Mouse (Mus musculus): Measurements from ENCODE around the gene Sp8. TPM values are rescaled to one million over a fixed set of nuclear protein-coding genes. Genes with fewer than 3 reads are reported as not detected.

Gene Sp8
- polyA plus RNA-seq, 2 experiments = 0.01 TPM; not detected in 1

GRCm38 (mm10) chr12:118840861-118841260 lies 5.3 kb upstream of the Sp8 start:
- H3K9me3 ChIP-seq (ENCODE audit: control insufficient read depth, low read length) = no peaks in the 10 kb centered on the region
- H3K4me2 ChIP-seq (ENCODE audit: low read depth) = no peak overlapping the region
- 2% methylated on average over 12 of the region's 12 CpGs for WGBS (ENCODE audit: insufficient replicate concordance)
- TF ChIP-seq EP300 (IDR thresholded peaks at IDR 0.05; ENCODE audit: low read depth) (no peak), CTCF (IDR thresholded peaks at IDR 0.05; ENCODE audit: low read depth) (no peak)
- ATAC-seq (ENCODE audit: insufficient read depth) = no peak
- H3K9ac ChIP-seq (replicated peaks) = no peak overlapping the region
- H3K36me3 ChIP-seq (replicated peaks; ENCODE audit: control insufficient read depth, insufficient read depth, low read depth) = no peaks in the 10 kb centered on the region
- peaks cover 93% of the 10 kb centered on the region for H3K27me3 ChIP-seq (ENCODE audit: control insufficient read depth, insufficient read depth, low read length)
- no peaks in the 10 kb centered on the region for H3K4me1 ChIP-seq (replicated peaks; ENCODE audit: control insufficient read depth in 2 of 2, insufficient read depth in 2 of 2, low read length in 1 of 2)
- no peak for DNase-seq (ENCODE audit: low read depth in 3 of 3, low spot score in 3 of 3)
- H3K27ac ChIP-seq = no peak overlapping the region
- H3K4me3 ChIP-seq (ENCODE audit: insufficient read depth in 1 of 2, low read depth in 2 of 2, low read length in 2 of 2) = no peak overlapping the region

- no peak for DNase-seq (ENCODE audit: low read depth in 3 of 3, low spot score in 3 of 3)
- Histone ChIP-seq H3K27me3 (ENCODE audit: control insufficient read depth, insufficient read depth, low read length) (peaks cover 93% of the 10 kb centered on the region), H3K4me3 (ENCODE audit: insufficient read depth in 1 of 2, low read depth in 2 of 2, low read length in 2 of 2) (no peak overlapping the region), H3K27ac (no peak overlapping the region), H3K9ac (replicated peaks) (no peak overlapping the region), H3K4me1 (replicated peaks; ENCODE audit: control insufficient read depth in 2 of 2, insufficient read depth in 2 of 2, low read length in 1 of 2) (no peaks in the 10 kb centered on the region), H3K36me3 (replicated peaks; ENCODE audit: control insufficient read depth, insufficient read depth, low read depth) (no peaks in the 10 kb centered on the region), H3K4me2 (ENCODE audit: low read depth) (no peak overlapping the region), H3K9me3 (ENCODE audit: control insufficient read depth, low read length) (no peaks in the 10 kb centered on the region)
- ATAC-seq (ENCODE audit: insufficient read depth) = no peak
- 5% methylated on average over 5 of the region's 5 CpGs for WGBS (ENCODE audit: insufficient replicate concordance)
- no peak for TF ChIP-seq EP300 (IDR thresholded peaks at IDR 0.05; ENCODE audit: low read depth)
Measured at GRCm38 (mm10) chr12:118841381-118841922, 4.7 kb upstream of the Sp8 start.

DNA sequence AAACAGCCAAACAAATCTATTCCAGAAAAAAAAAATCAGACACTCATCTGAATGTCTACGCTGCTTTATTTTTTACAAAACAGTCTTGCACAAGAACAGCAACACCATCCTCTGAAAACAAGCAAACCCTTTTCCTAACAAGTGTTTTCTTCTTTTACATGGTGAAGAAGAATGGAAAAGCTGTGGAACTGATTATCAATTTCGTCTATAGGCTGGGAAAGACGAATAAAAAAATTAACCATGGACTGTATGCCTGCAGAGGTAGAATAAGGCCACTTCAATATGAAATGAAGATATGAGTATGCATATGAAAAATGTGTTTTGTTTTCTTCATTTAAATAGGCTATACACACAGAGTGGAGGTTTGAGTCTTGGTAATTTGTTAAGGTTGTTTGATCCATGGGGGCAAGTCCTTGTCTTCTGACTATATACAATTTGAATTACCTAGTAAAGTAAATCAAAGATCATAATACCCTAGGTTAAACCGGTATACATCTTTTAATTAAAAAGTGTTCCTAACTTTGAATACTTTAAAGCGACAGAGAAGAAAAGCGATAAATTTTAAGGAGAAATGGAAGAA lies 4.1 kb upstream of the Sp8 start:
- Histone ChIP-seq H3K9me3 (ENCODE audit: control insufficient read depth, low read length) (no peaks in the 10 kb centered on the region), H3K4me2 (ENCODE audit: low read depth) (no peak overlapping the region), H3K27me3 (ENCODE audit: control insufficient read depth, insufficient read depth, low read length) (peaks cover 93% of the 10 kb centered on the region), H3K9ac (replicated peaks) (no peak overlapping the region), H3K4me3 (ENCODE audit: insufficient read depth in 1 of 2, low read depth in 2 of 2, low read length in 2 of 2) (no peak overlapping the region), H3K4me1 (replicated peaks; ENCODE audit: control insufficient read depth in 2 of 2, insufficient read depth in 2 of 2, low read length in 1 of 2) (no peaks in the 10 kb centered on the region), H3K36me3 (replicated peaks; ENCODE audit: control insufficient read depth, insufficient read depth, low read depth) (no peaks in the 10 kb centered on the region), H3K27ac (no peak overlapping the region)
- DNase-seq (ENCODE audit: low read depth in 3 of 3, low spot score in 3 of 3) = no peak
- ATAC-seq (ENCODE audit: insufficient read depth) = no peak
- TF ChIP-seq CTCF (IDR thresholded peaks at IDR 0.05; ENCODE audit: low read depth) (no peak), EP300 (IDR thresholded peaks at IDR 0.05; ENCODE audit: low read depth) (no peak)
- WGBS (ENCODE audit: insufficient replicate concordance) = 5% methylated on average over 6 of the region's 6 CpGs

DNA sequence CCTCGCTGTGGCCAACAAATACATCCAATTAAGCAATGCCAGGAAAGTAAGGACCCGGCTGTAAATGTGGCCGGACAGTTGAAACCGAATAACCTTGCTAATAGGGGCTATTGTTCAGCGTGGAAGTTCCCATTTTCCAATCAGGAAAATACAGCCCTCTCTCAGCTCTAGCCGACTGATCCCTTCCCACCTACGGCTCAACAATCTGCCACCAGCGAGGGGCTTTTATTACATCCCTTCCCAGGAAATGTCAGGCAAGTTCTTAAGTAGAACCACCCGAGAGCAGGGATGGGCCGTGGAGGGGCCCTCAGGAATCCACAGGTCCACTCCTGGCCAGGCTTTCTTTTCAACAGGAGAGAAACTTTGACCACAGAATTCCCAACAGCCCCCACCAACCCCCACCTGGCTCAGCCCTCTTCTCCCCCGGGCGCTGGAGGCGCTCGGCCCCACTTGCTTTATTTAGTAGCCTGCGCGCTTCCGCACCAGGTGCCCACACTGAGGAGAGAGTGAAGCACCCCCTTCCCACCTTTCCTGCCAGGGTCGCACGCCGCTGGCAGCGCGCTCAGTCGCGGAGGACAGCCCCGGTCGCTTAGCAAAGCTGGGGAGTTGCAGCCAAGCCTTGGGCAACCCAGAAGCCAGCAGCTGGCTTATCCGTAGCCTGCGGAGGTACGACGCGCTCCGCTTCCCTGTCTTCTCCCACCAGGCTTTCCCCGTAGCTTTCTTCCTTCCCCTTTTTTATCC lies 3.3 kb upstream of the Sp8 start:
- Histone ChIP-seq H3K9ac (replicated peaks) (no peak overlapping the region), H3K4me1 (replicated peaks; ENCODE audit: control insufficient read depth in 2 of 2, insufficient read depth in 2 of 2, low read length in 1 of 2) (no peaks in the 10 kb centered on the region), H3K4me3 (ENCODE audit: insufficient read depth in 1 of 2, low read depth in 2 of 2, low read length in 2 of 2) (no peak overlapping the region), H3K4me2 (ENCODE audit: low read depth) (no peak overlapping the region), H3K9me3 (ENCODE audit: control insufficient read depth, low read length) (no peaks in the 10 kb centered on the region), H3K36me3 (replicated peaks; ENCODE audit: control insufficient read depth, insufficient read depth, low read depth) (no peaks in the 10 kb centered on the region), H3K27me3 (ENCODE audit: control insufficient read depth, insufficient read depth, low read length) (peaks cover 95% of the 10 kb centered on the region), H3K27ac (no peak overlapping the region)
- DNase-seq (ENCODE audit: low read depth in 3 of 3, low spot score in 3 of 3) = no peak
- WGBS (ENCODE audit: insufficient replicate concordance) = 2% methylated on average over 32 of the region's 33 CpGs
- no peak for TF ChIP-seq EP300 (IDR thresholded peaks at IDR 0.05; ENCODE audit: low read depth)
- TF ChIP-seq CTCF (IDR thresholded peaks at IDR 0.05; ENCODE audit: low read depth) = no peak
- no peak for ATAC-seq (ENCODE audit: insufficient read depth)

- ATAC-seq (ENCODE audit: insufficient read depth) (no peak), DNase-seq (ENCODE audit: low read depth in 3 of 3, low spot score in 3 of 3) (no peak)
- TF ChIP-seq EP300 (IDR thresholded peaks at IDR 0.05; ENCODE audit: low read depth) = no peak
- TF ChIP-seq CTCF (IDR thresholded peaks at IDR 0.05; ENCODE audit: low read depth) = no peak
- H3K4me3 ChIP-seq (ENCODE audit: insufficient read depth in 1 of 2, low read depth in 2 of 2, low read length in 2 of 2) = no peak overlapping the region
- no peak overlapping the region for H3K27ac ChIP-seq
- no peak overlapping the region for H3K4me2 ChIP-seq (ENCODE audit: low read depth)
- no peak overlapping the region for H3K9ac ChIP-seq (replicated peaks)
- H3K36me3 ChIP-seq (replicated peaks; ENCODE audit: control insufficient read depth, insufficient read depth, low read depth) = no peaks in the 10 kb centered on the region
- H3K4me1 ChIP-seq (replicated peaks; ENCODE audit: control insufficient read depth in 2 of 2, insufficient read depth in 2 of 2, low read length in 1 of 2) = no peaks in the 10 kb centered on the region
- H3K9me3 ChIP-seq (ENCODE audit: control insufficient read depth, low read length) = no peaks in the 10 kb centered on the region
- peaks cover 96% of the 10 kb centered on the region for H3K27me3 ChIP-seq (ENCODE audit: control insufficient read depth, insufficient read depth, low read length)
Measured at GRCm38 (mm10) chr12:118844111-118844510, 2.0 kb upstream of the Sp8 start.
